Mouse (Mus musculus) hindbrain, postnatal 0 days (tissue): Measurements from ENCODE around the gene Nfe2l1. TPM values are rescaled to one million over a fixed set of nuclear protein-coding genes. Genes with fewer than 3 reads are reported as not detected.

Experiments
- ATAC-seq: fragments of 200-750 bp; cut with Nextera tagmentation; 2 replicates; pipeline ENCODE4 v1.8.0; 2017; ENCODE audit warnings: mild to moderate bottlenecking, moderate TSS enrichment, moderate library complexity
- DNase-seq: peaks from one replicate; pipeline ENCODE4 v3.0.0-alpha.2; 2015; ENCODE audit warnings: low spot score
- H3K27ac ChIP-seq: fragments of 300-500 bp; sonication (generic); 2 replicates; pipeline ENCODE4 v1.5.1; 2014; ENCODE audit warnings: mild to moderate bottlenecking
- H3K27me3 ChIP-seq: fragments of 300-500 bp; sonication (generic); 2 replicates; pipeline ENCODE4 v1.6.1; 2014; ENCODE audit warnings: low read length, mixed read lengths; ENCODE audit not compliant: insufficient read depth
- H3K36me3 ChIP-seq: fragments of 300-500 bp; sonication (generic); 2 replicates; pipeline ENCODE4 v1.6.1; 2014; ENCODE audit warnings: low read length, mixed read lengths; ENCODE audit not compliant: insufficient read depth
- H3K4me1 ChIP-seq: fragments of 300-500 bp; sonication (generic); 2 replicates; pipeline ENCODE4 v1.6.1; 2014; ENCODE audit warnings: antibody characterized with exemption, low read length, mixed read lengths; ENCODE audit not compliant: insufficient read depth
- H3K4me2 ChIP-seq: fragments of 300-500 bp; sonication (generic); 2 replicates; pipeline ENCODE4 v1.6.1; 2014; ENCODE audit warnings: low read depth, mild to moderate bottlenecking, low read length, moderate library complexity, mixed read lengths
- H3K4me3 ChIP-seq: fragments of 300-500 bp; sonication (generic); 2 replicates; pipeline ENCODE4 v1.5.1; 2014; ENCODE audit warnings: low read length
- H3K9ac ChIP-seq: fragments of 300-500 bp; sonication (generic); replicated peaks from 2 replicates; pipeline ENCODE4 v1.6.1; 2014; ENCODE audit warnings: mild to moderate bottlenecking, low read length, moderate library complexity, mixed read lengths
- H3K9me3 ChIP-seq: fragments of 300-500 bp; sonication (generic); 2 replicates; pipeline ENCODE4 v1.6.1; 2016; ENCODE audit warnings: low read length, mixed read lengths
- CTCF ChIP-seq: IDR thresholded peaks from 2 replicates; pipeline ENCODE4 v1.5.1; 2016; ENCODE audit warnings: antibody characterized with exemption, control low read depth, low read depth
- WGBS: fragments of 180-500 bp; shearing (Covaris S2); extraction: QIAGEN DNeasy Blood & Tissue Kit; methylation state at CpG from one replicate; pipeline ENCODE4 v1.1.7; 2014; 5-methylcytosine and 5-hydroxymethylcytosine counted together
- polyA plus RNA-seq: library from polyadenylated mRNA; unstranded; fragments of >200 nt; fragmentation: Nextera tagmentation; extraction: Ambion mirVana; gene quantifications from 2 replicates; pipeline ENCODE4 v1.2.1, GENCODE M21; 2015
- total RNA-seq: library from RNA; depleted of rRNA; stranded (reverse); fragments of >200 nt; gene quantifications from 2 replicates; pipeline ENCODE4 v1.2.3, GENCODE M21; 2014

Gene Nfe2l1
- total and polyA plus RNA-seq, 2 experiments from 2014 or later: 67.2 to 91.4 TPM

- WGBS: 100% methylated on average over 1 of the region's 1 CpGs
- no peak for TF ChIP-seq CTCF
- Histone ChIP-seq H3K4me3 (no peak overlapping the region), H3K27me3 (no peaks in the 10 kb centered on the region), H3K4me1 (peaks cover under 1% of the 10 kb centered on the region; the same call in 1 of the 2 replicates), H3K9me3 (no peaks in the 10 kb centered on the region), H3K4me2 (no peak overlapping the region), H3K27ac (no peak overlapping the region), H3K36me3 (no peaks in the 10 kb centered on the region), H3K9ac (no peak overlapping the region)
- no peak for DNase-seq
- ATAC-seq: no peak
Measured at GRCm38 (mm10) chr11:96834127-96834526, 4.4 kb upstream of the Nfe2l1 start.

DNA sequence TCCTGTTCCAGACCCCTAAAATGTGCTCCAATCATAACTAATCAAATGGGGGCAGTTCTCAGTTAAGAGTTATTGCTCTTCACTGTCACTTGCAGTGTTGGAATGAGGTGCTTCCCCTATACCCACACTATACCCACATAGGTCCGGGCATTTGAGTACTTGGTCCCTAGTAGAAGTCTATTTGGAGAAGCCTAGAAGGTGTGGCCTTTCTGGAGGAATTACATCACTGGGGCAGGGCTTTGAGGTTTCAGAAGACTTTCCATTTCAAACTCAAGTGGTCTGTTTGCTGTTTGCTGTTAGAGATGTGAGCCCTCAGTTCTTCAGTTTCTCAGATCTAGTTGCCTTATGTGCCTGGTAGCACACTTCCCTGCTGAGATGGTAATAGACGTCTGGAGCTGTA, 3.2 kb upstream of the Nfe2l1 start:
- Histone ChIP-seq H3K9me3 (no peaks in the 10 kb centered on the region), H3K9ac (no peak overlapping the region), H3K4me3 (no peak overlapping the region), H3K27me3 (no peaks in the 10 kb centered on the region), H3K4me2 (no peak overlapping the region), H3K4me1 (peaks cover 6% of the 10 kb centered on the region; the same call in 1 of the 2 replicates), H3K36me3 (no peaks in the 10 kb centered on the region), H3K27ac (no peak overlapping the region)
- TF ChIP-seq CTCF: no peak
- 63% methylated on average over 2 of the region's 2 CpGs for WGBS
- ATAC-seq (no peak), DNase-seq (no peak)

- no peaks in the 10 kb centered on the region for H3K36me3 ChIP-seq
- H3K4me3 ChIP-seq: no peak overlapping the region
- H3K9me3 ChIP-seq: no peaks in the 10 kb centered on the region
- no peaks in the 10 kb centered on the region for H3K27me3 ChIP-seq
- no peak overlapping the region for H3K9ac ChIP-seq
- WGBS: 95% methylated on average over 3 of the region's 3 CpGs
- ATAC-seq: no peak
- no peak overlapping the region for H3K27ac ChIP-seq
- H3K4me2 ChIP-seq: no peak overlapping the region
- no peak for TF ChIP-seq CTCF
- peaks cover 9% of the 10 kb centered on the region; the same call in 1 of the 2 replicates for H3K4me1 ChIP-seq
- no peak for DNase-seq
Measured at GRCm38 (mm10) chr11:96832541-96832940, 2.8 kb upstream of the Nfe2l1 start.

GRCm38 (mm10) chr11:96831516-96831915, 1.7 kb upstream of the Nfe2l1 start:
- no peak overlapping the region for H3K4me3 ChIP-seq
- no peak for TF ChIP-seq CTCF
- 82% methylated on average over 4 of the region's 4 CpGs for WGBS
- no peak overlapping the region for H3K9ac ChIP-seq
- no peaks in the 10 kb centered on the region for H3K27me3 ChIP-seq
- no peak for DNase-seq
- peaks cover 19% of the 10 kb centered on the region for H3K4me1 ChIP-seq
- ATAC-seq: no peak
- no peak overlapping the region for H3K27ac ChIP-seq
- no peak overlapping the region for H3K4me2 ChIP-seq
- no peaks in the 10 kb centered on the region for H3K9me3 ChIP-seq
- H3K36me3 ChIP-seq: no peaks in the 10 kb centered on the region

- 20% methylated on average over 13 of the region's 13 CpGs for WGBS
Measured at GRCm38 (mm10) chr11:96830539-96831216, 910 bp upstream of the Nfe2l1 start.

DNA sequence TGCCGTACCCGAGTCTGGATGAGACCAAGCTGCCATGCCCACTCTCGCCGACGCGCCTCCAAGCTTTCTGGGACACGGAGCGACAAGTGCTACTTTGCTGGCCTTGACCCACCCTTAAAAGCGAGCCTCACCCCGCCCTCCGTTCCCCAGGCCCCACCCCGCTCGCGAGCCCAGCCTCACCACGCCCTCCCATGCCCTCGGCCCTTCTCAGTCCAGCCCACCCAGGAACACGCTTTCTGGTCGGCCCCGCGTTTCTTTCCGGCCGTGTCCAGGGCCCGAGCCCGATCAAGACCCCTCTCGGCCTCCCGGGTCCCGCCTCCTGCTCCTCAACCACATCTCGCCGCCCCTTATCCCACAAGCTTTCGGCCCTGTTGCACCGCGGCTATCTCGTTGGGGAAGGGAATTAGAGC, 360 bp downstream of the Nfe2l1 start:
- DNase-seq (peak; percentile 75), ATAC-seq (peak; percentile 49)
- WGBS: 0% methylated on average over 33 of the region's 33 CpGs
- peak; percentile 34 for TF ChIP-seq CTCF
- Histone ChIP-seq H3K27ac (peak overlapping the region; percentile 94), H3K4me1 (peaks cover 35% of the 10 kb centered on the region), H3K9me3 (no peaks in the 10 kb centered on the region), H3K4me2 (peak overlapping the region; percentile 82), H3K36me3 (no peaks in the 10 kb centered on the region), H3K4me3 (peak overlapping the region; percentile 90), H3K9ac (peak overlapping the region; percentile 80), H3K27me3 (no peaks in the 10 kb centered on the region)

More at GRCm38 (mm10) chr11:96830539-96831216, 910 bp upstream of the Nfe2l1 start:
- no peaks in the 10 kb centered on the region for H3K27me3 ChIP-seq
- DNase-seq (no peak), ATAC-seq (no peak)
- peak overlapping the region; percentile 60 for H3K9ac ChIP-seq
- H3K4me2 ChIP-seq: peak overlapping the region; percentile 61
- H3K27ac ChIP-seq: peak overlapping the region; percentile 96
- H3K4me3 ChIP-seq: peak overlapping the region; percentile 90
- no peaks in the 10 kb centered on the region for H3K9me3 ChIP-seq
- no peaks in the 10 kb centered on the region for H3K36me3 ChIP-seq
- no peak for TF ChIP-seq CTCF
- peaks cover 24% of the 10 kb centered on the region for H3K4me1 ChIP-seq

GRCm38 (mm10) chr11:96828881-96829280, 887 bp downstream of the Nfe2l1 start:
- TF ChIP-seq CTCF: no peak

More at GRCm38 (mm10) chr11:96828881-96829280, 887 bp downstream of the Nfe2l1 start:
- Histone ChIP-seq H3K9me3 (no peaks in the 10 kb centered on the region), H3K4me3 (peak overlapping the region; percentile 90), H3K27ac (peak overlapping the region; percentile 94; the same call in 1 of the 2 replicates), H3K36me3 (no peaks in the 10 kb centered on the region), H3K4me2 (peak overlapping the region; percentile 82), H3K9ac (peak overlapping the region; percentile 80), H3K27me3 (no peaks in the 10 kb centered on the region), H3K4me1 (peaks cover 38% of the 10 kb centered on the region)
- DNase-seq (no peak), ATAC-seq (no peak)
- WGBS: 13% methylated on average over 10 of the region's 10 CpGs
